Comparison of ENCODE assay signal across 15 mouse cellular contexts in genomic region chr17:26487266-26487665, GRCm38 (mm10).
DNase-seq lines count a peak whose midpoint lies in the region; ATAC-seq and TF ChIP-seq lines count a peak whose summit lies in the region.
"Had no signal": no experiment of that assay in that cellular context is flagged by ENCODE, and none has a peak within 500 bp of the region (broad histone marks: within the 10 kb centered on the region; RNA-seq: fewer than 3 reads in every experiment).

No protein-coding gene starts in this region.

- TF ChIP-seq CTCF in kidney, adult 2 months (conservative IDR thresholded peaks at IDR 0.05; ENCODE audit: insufficient read depth, insufficient read length, low read depth, low read length) = no peak

- no peaks in the 10 kb centered on the region for H3K36me3 ChIP-seq in kidney, adult 2 months (ENCODE audit: control insufficient read depth, insufficient read depth, low read length)
- no peaks in the 10 kb centered on the region for H3K36me3 ChIP-seq in kidney, embryonic 15.5 days
- H3K36me3 ChIP-seq in forebrain, embryonic 10.5 days (replicated peaks) = no peaks in the 10 kb centered on the region
- H3K36me3 ChIP-seq: hindbrain, embryonic 10.5 days; intestine, embryonic 15.5 days; stomach, embryonic 15.5 days had no signal

- ATAC-seq in kidney, embryonic 15.5 days (replicated peaks; ENCODE audit: low FRiP score) = no peak
- ATAC-seq: intestine, embryonic 15.5 days had no signal

- TF ChIP-seq POLR2A in kidney, adult 2 months (IDR thresholded peaks at IDR 0.05; ENCODE audit: low read depth, low read length) = no peak

- H3K9me3 ChIP-seq in kidney, embryonic 15.5 days (replicated peaks) = 0 out of 2 replicates have a peak, but pooled peaks cover under 1% of the 10 kb centered on the region
- peaks cover 5% of the 10 kb centered on the region for H3K9me3 ChIP-seq in forebrain, embryonic 10.5 days
- H3K9me3 ChIP-seq: intestine, embryonic 15.5 days; stomach, embryonic 15.5 days had no signal

- DNase-seq in adrenal gland, postnatal 10 days = peak; percentile 40
- DNase-seq in adrenal gland, postnatal 4 days (ENCODE audit: low spot score in 2 of 2) = no peak
- DNase-seq in kidney, adult 2 months = peak; percentile 63
- DNase-seq in adrenal gland, postnatal 14 days = peak; percentile 70
- DNase-seq in lung, postnatal 36 days = peak; percentile 65
- no peak for DNase-seq in layer of hippocampus, postnatal 25 days (ENCODE audit: extremely low spot score in 1 of 2, low spot score in 1 of 2)
- DNase-seq in forebrain, embryonic 10.5 days (ENCODE audit: extremely low spot score, low spot score) = no peak
- DNase-seq: left cerebral cortex, postnatal 4 days; right cerebral cortex, postnatal 4 days; thymus, postnatal 36 days had no signal

- peaks cover 15% of the 10 kb centered on the region for H3K4me1 ChIP-seq in kidney, adult 2 months (ENCODE audit: control insufficient read depth, insufficient read depth, low read length)
- no peaks in the 10 kb centered on the region for H3K4me1 ChIP-seq in kidney, embryonic 15.5 days
- no peaks in the 10 kb centered on the region for H3K4me1 ChIP-seq in forebrain, embryonic 10.5 days
- H3K4me1 ChIP-seq: hindbrain, embryonic 10.5 days; intestine, embryonic 15.5 days; stomach, embryonic 15.5 days had no signal

- H3K27ac ChIP-seq in kidney, adult 2 months (ENCODE audit: insufficient read depth, low read depth, low read length) = no peak overlapping the region
- H3K27ac ChIP-seq in kidney, embryonic 15.5 days = no peak overlapping the region
- no peak overlapping the region for H3K27ac ChIP-seq in forebrain, embryonic 10.5 days
- H3K27ac ChIP-seq: hindbrain, embryonic 10.5 days; intestine, embryonic 15.5 days; stomach, embryonic 15.5 days had no signal

- no peaks in the 10 kb centered on the region for H3K27me3 ChIP-seq in kidney, adult 2 months (replicated peaks; ENCODE audit: control insufficient read depth, insufficient read depth, low read length)
- H3K27me3 ChIP-seq in kidney, embryonic 15.5 days = no peaks in the 10 kb centered on the region
- H3K27me3 ChIP-seq in forebrain, embryonic 10.5 days (ENCODE audit: poor library complexity, severe bottlenecking) = no peaks in the 10 kb centered on the region
- H3K27me3 ChIP-seq: intestine, embryonic 15.5 days; stomach, embryonic 15.5 days had no signal

- no peak overlapping the region for H3K4me3 ChIP-seq in kidney, adult 2 months (ENCODE audit: insufficient read depth, low read depth, low read length)
- no peak overlapping the region for H3K4me3 ChIP-seq in kidney, embryonic 15.5 days (replicated peaks)
- H3K4me3 ChIP-seq in forebrain, embryonic 10.5 days = no peak overlapping the region
- H3K4me3 ChIP-seq: hindbrain, embryonic 10.5 days; intestine, embryonic 15.5 days; stomach, embryonic 15.5 days had no signal

- no peak overlapping the region for H3K9ac ChIP-seq in kidney, embryonic 15.5 days
- H3K9ac ChIP-seq: intestine, embryonic 15.5 days; stomach, embryonic 15.5 days had no signal

- no peak overlapping the region for H3K4me2 ChIP-seq in kidney, embryonic 15.5 days
- H3K4me2 ChIP-seq: intestine, embryonic 15.5 days; midbrain, embryonic 11.5 days; stomach, embryonic 15.5 days had no signal

- 57% methylated on average over 5 of the region's 5 CpGs for WGBS in kidney, adult 2 months
- WGBS in kidney, embryonic 15.5 days = 57% methylated on average over 5 of the region's 5 CpGs
- 66% methylated on average over 5 of the region's 5 CpGs for WGBS in forebrain, embryonic 10.5 days

Comparison
In these comparisons a context has a peak if more than half of its experiments do, and no peak if none do; other contexts are left out.
1. DNase-seq: peak in adrenal gland, postnatal 10 days (single experiment), kidney, adult 2 months (single experiment), adrenal gland, postnatal 14 days (single experiment) and lung, postnatal 36 days (single experiment); none in adrenal gland, postnatal 4 days (0 of 2), layer of hippocampus, postnatal 25 days (0 of 2) and forebrain, embryonic 10.5 days (single experiment).